Mouse (Mus musculus) hindbrain, postnatal 0 days (tissue): ENCODE results near the gene Nfs1. TPM values are rescaled to one million over a fixed set of nuclear protein-coding genes. Genes with fewer than 3 reads are reported as not detected.
A peak's percentile ranks its signal among the peaks of the same experiment; 100 is the strongest.

Experiments used
- ATAC-seq: fragments of 200-750 bp; cut with Nextera tagmentation; 2 replicates; pipeline ENCODE4 v1.8.0; 2017; ENCODE audit warnings: mild to moderate bottlenecking, moderate TSS enrichment, moderate library complexity
- DNase-seq: peaks from one replicate; pipeline ENCODE4 v3.0.0-alpha.2; 2015; ENCODE audit warnings: low spot score
- H3K27ac ChIP-seq: fragments of 300-500 bp; sonication (generic); 2 replicates; pipeline ENCODE4 v1.5.1; 2014; ENCODE audit warnings: mild to moderate bottlenecking
- H3K27me3 ChIP-seq: fragments of 300-500 bp; sonication (generic); 2 replicates; pipeline ENCODE4 v1.6.1; 2014; ENCODE audit warnings: low read length, mixed read lengths; ENCODE audit not compliant: insufficient read depth
- H3K36me3 ChIP-seq: fragments of 300-500 bp; sonication (generic); 2 replicates; pipeline ENCODE4 v1.6.1; 2014; ENCODE audit warnings: low read length, mixed read lengths; ENCODE audit not compliant: insufficient read depth
- H3K4me1 ChIP-seq: fragments of 300-500 bp; sonication (generic); 2 replicates; pipeline ENCODE4 v1.6.1; 2014; ENCODE audit warnings: antibody characterized with exemption, low read length, mixed read lengths; ENCODE audit not compliant: insufficient read depth
- H3K4me2 ChIP-seq: fragments of 300-500 bp; sonication (generic); 2 replicates; pipeline ENCODE4 v1.6.1; 2014; ENCODE audit warnings: low read depth, mild to moderate bottlenecking, low read length, moderate library complexity, mixed read lengths
- H3K4me3 ChIP-seq: fragments of 300-500 bp; sonication (generic); 2 replicates; pipeline ENCODE4 v1.5.1; 2014; ENCODE audit warnings: low read length
- H3K9ac ChIP-seq: fragments of 300-500 bp; sonication (generic); replicated peaks from 2 replicates; pipeline ENCODE4 v1.6.1; 2014; ENCODE audit warnings: mild to moderate bottlenecking, low read length, moderate library complexity, mixed read lengths
- H3K9me3 ChIP-seq: fragments of 300-500 bp; sonication (generic); 2 replicates; pipeline ENCODE4 v1.6.1; 2016; ENCODE audit warnings: low read length, mixed read lengths
- CTCF ChIP-seq: IDR thresholded peaks from 2 replicates; pipeline ENCODE4 v1.5.1; 2016; ENCODE audit warnings: antibody characterized with exemption, control low read depth, low read depth
- WGBS: fragments of 180-500 bp; shearing (Covaris S2); extraction: QIAGEN DNeasy Blood & Tissue Kit; methylation state at CpG from one replicate; pipeline ENCODE4 v1.1.7; 2014; 5-methylcytosine and 5-hydroxymethylcytosine counted together
- polyA plus RNA-seq: library from polyadenylated mRNA; unstranded; fragments of >200 nt; fragmentation: Nextera tagmentation; extraction: Ambion mirVana; gene quantifications from 2 replicates; pipeline ENCODE4 v1.2.1, GENCODE M21; 2015
- total RNA-seq: library from RNA; depleted of rRNA; stranded (reverse); fragments of >200 nt; gene quantifications from 2 replicates; pipeline ENCODE4 v1.2.3, GENCODE M21; 2014; rRNA removed

The Nfs1 gene
- total and polyA plus RNA-seq, 2 experiments from 2014 or later, result 39.2 to 49.2 TPM

GRCm38 (mm10) chr2:156080391-156080790 is 63.6 kb downstream of the Nfs1 start:
- ATAC-seq (no peak), DNase-seq (no peak)
- Histone ChIP-seq H3K4me1 (no peaks in the 10 kb centered on the region), H3K4me3 (no peak overlapping the region), H3K27me3 (no peaks in the 10 kb centered on the region), H3K9ac (no peak overlapping the region), H3K27ac (peak overlapping the region; percentile 48; the same call in 1 of the 2 replicates), H3K4me2 (no peak overlapping the region), H3K9me3 (no peaks in the 10 kb centered on the region), H3K36me3 (peaks cover 31% of the 10 kb centered on the region)
- WGBS, result 86% methylated on average over 7 of the region's 7 CpGs
- TF ChIP-seq CTCF, result no peak

- 36% methylated on average over 4 of the region's 4 CpGs for WGBS
- ATAC-seq, result no peak
These were observed 64.3 kb downstream of the Nfs1 start for GRCm38 (mm10) chr2:156079674-156080073.

GRCm38 (mm10) chr2:156079183-156079560 is 64.8 kb downstream of the Nfs1 start:
- Histone ChIP-seq H3K36me3 (peaks cover 41% of the 10 kb centered on the region), H3K4me1 (no peaks in the 10 kb centered on the region), H3K27me3 (no peaks in the 10 kb centered on the region), H3K9ac (no peak overlapping the region), H3K27ac (no peak overlapping the region), H3K4me2 (no peak overlapping the region), H3K4me3 (no peak overlapping the region), H3K9me3 (no peaks in the 10 kb centered on the region)
- DNase-seq, result no peak
- WGBS, result 90% methylated on average over 8 of the region's 8 CpGs
- ATAC-seq, result no peak
- no peak for TF ChIP-seq CTCF

More at GRCm38 (mm10) chr2:156079674-156080073, 64.3 kb downstream of the Nfs1 start:
- no peaks in the 10 kb centered on the region for H3K9me3 ChIP-seq
- H3K27ac ChIP-seq, result no peak overlapping the region
- H3K9ac ChIP-seq, result no peak overlapping the region
- no peaks in the 10 kb centered on the region for H3K4me1 ChIP-seq
- no peak overlapping the region for H3K4me3 ChIP-seq
- no peaks in the 10 kb centered on the region for H3K27me3 ChIP-seq
- peaks cover 36% of the 10 kb centered on the region for H3K36me3 ChIP-seq
- peak; percentile 10 for DNase-seq
- H3K4me2 ChIP-seq, result no peak overlapping the region
- TF ChIP-seq CTCF, result no peak

GRCm38 (mm10) chr2:156078421-156079182 is 65.4 kb downstream of the Nfs1 start:
- no peaks in the 10 kb centered on the region for H3K4me1 ChIP-seq
- ATAC-seq (no peak), DNase-seq (no peak)
- H3K27me3 ChIP-seq, result no peaks in the 10 kb centered on the region
- 87% methylated on average over 16 of the region's 16 CpGs for WGBS
- H3K9ac ChIP-seq, result no peak overlapping the region
- H3K27ac ChIP-seq, result no peak overlapping the region
- no peak overlapping the region for H3K4me2 ChIP-seq
- peaks cover 47% of the 10 kb centered on the region for H3K36me3 ChIP-seq
- no peak overlapping the region for H3K4me3 ChIP-seq
- no peaks in the 10 kb centered on the region for H3K9me3 ChIP-seq
- no peak for TF ChIP-seq CTCF

- Histone ChIP-seq H3K9ac (no peak overlapping the region), H3K4me3 (no peak overlapping the region), H3K4me1 (no peaks in the 10 kb centered on the region), H3K27me3 (no peaks in the 10 kb centered on the region), H3K36me3 (peaks cover 59% of the 10 kb centered on the region), H3K27ac (no peak overlapping the region), H3K9me3 (no peaks in the 10 kb centered on the region), H3K4me2 (no peak overlapping the region)
- 97% methylated on average over 7 of the region's 7 CpGs for WGBS
- no peak for ATAC-seq
- no peak for TF ChIP-seq CTCF
- DNase-seq, result no peak
These were observed 66.5 kb downstream of the Nfs1 start for GRCm38 (mm10) chr2:156077461-156077860.

GRCm38 (mm10) chr2:156073725-156074124 is 70.3 kb downstream of the Nfs1 start:
- no peak for DNase-seq
- no peak for TF ChIP-seq CTCF
- H3K9me3 ChIP-seq, result no peaks in the 10 kb centered on the region
- no peak for ATAC-seq
- H3K4me3 ChIP-seq, result no peak overlapping the region
- no peaks in the 10 kb centered on the region for H3K4me1 ChIP-seq
- H3K9ac ChIP-seq, result no peak overlapping the region
- H3K36me3 ChIP-seq, result peaks cover 81% of the 10 kb centered on the region
- no peak overlapping the region for H3K4me2 ChIP-seq
- 94% methylated on average over 15 of the region's 15 CpGs for WGBS
- no peak overlapping the region for H3K27ac ChIP-seq
- no peaks in the 10 kb centered on the region for H3K27me3 ChIP-seq

Other genes starting within 250 kb of the Nfs1 start
- gene Uqcc1, start 213.9 kb downstream of the Nfs1 start, total RNA-seq, result 38.0 and 39.4 TPM in 2 replicates
- gene Uqcc1, start 213.9 kb downstream of the Nfs1 start, polyA plus RNA-seq, result 55.6 and 61.4 TPM in 2 replicates
- not detected in 2 replicates for gene Gm15557, start 203.5 kb downstream of the Nfs1 start, total RNA-seq
- gene Gm15557, start 203.5 kb downstream of the Nfs1 start, polyA plus RNA-seq, result not detected in 2 replicates
- gene Gdf5, start 198.8 kb downstream of the Nfs1 start, total RNA-seq, result 1.3 and 3.4 TPM in 2 replicates
- gene Gdf5, start 198.8 kb downstream of the Nfs1 start, polyA plus RNA-seq, result 0.95 and 1.3 TPM in 2 replicates
- gene Cep250, start 187.7 kb downstream of the Nfs1 start, total RNA-seq, result 20.8 and 24.9 TPM in 2 replicates
- 11.9 and 13.1 TPM in 2 replicates for gene Cep250, start 187.7 kb downstream of the Nfs1 start, polyA plus RNA-seq
- gene 6430550D23Rik, start 136.2 kb downstream of the Nfs1 start, total RNA-seq, result 0.50 and 1.3 TPM in 2 replicates
- 0.97 and 1.4 TPM in 2 replicates for gene 6430550D23Rik, start 136.2 kb downstream of the Nfs1 start, polyA plus RNA-seq
- gene Ergic3, start 136.1 kb downstream of the Nfs1 start, total RNA-seq, result 288 and 352 TPM in 2 replicates
- gene Ergic3, start 136.1 kb downstream of the Nfs1 start, polyA plus RNA-seq, result 430 and 472 TPM in 2 replicates
- not detected in 2 replicates for gene Fer1l4, start 91.2 kb downstream of the Nfs1 start, total RNA-seq
- gene Fer1l4, start 91.2 kb downstream of the Nfs1 start, polyA plus RNA-seq, result 0.15 TPM in 1 of 2 replicates, not detected in the other
- 7.9 and 18.5 TPM in 2 replicates for gene Spag4, start 79.0 kb downstream of the Nfs1 start, total RNA-seq
- 8.3 and 8.7 TPM in 2 replicates for gene Spag4, start 79.0 kb downstream of the Nfs1 start, polyA plus RNA-seq
- 49.8 and 65.0 TPM in 2 replicates for gene Cpne1, start 32.2 kb downstream of the Nfs1 start, total RNA-seq
- gene Cpne1, start 32.2 kb downstream of the Nfs1 start, polyA plus RNA-seq, result 12.8 and 16.4 TPM in 2 replicates
- gene Rbm12, start 32.2 kb downstream of the Nfs1 start, total RNA-seq, result 27.1 and 33.9 TPM in 2 replicates
- 15.5 and 16.9 TPM in 2 replicates for gene Rbm12, start 32.2 kb downstream of the Nfs1 start, polyA plus RNA-seq
- gene Gm28036, start 17.1 kb downstream of the Nfs1 start, total RNA-seq, result 46.0 and 82.1 TPM in 2 replicates
- gene Gm28036, start 17.1 kb downstream of the Nfs1 start, polyA plus RNA-seq, result 10.6 and 12.0 TPM in 2 replicates
- gene Romo1, start 147 bp downstream of the Nfs1 start, total RNA-seq, result 113 and 152 TPM in 2 replicates
- gene Romo1, start 147 bp downstream of the Nfs1 start, polyA plus RNA-seq, result 604 and 613 TPM in 2 replicates
- gene Rbm39, start 36.1 kb upstream of the Nfs1 start, total RNA-seq, result 250 and 341 TPM in 2 replicates
- gene Rbm39, start 36.1 kb upstream of the Nfs1 start, polyA plus RNA-seq, result 448 and 480 TPM in 2 replicates
- 27.3 and 31.0 TPM in 2 replicates for gene Phf20, start 52.3 kb upstream of the Nfs1 start, total RNA-seq
- 100 and 105 TPM in 2 replicates for gene Phf20, start 52.3 kb upstream of the Nfs1 start, polyA plus RNA-seq
- 1.7 and 3.3 TPM in 2 replicates for gene Cnbd2, start 168.1 kb upstream of the Nfs1 start, total RNA-seq
- 7.9 and 8.2 TPM in 2 replicates for gene Cnbd2, start 168.1 kb upstream of the Nfs1 start, polyA plus RNA-seq
- gene Scand1, start 168.5 kb upstream of the Nfs1 start, total RNA-seq, result 348 and 377 TPM in 2 replicates
- gene Scand1, start 168.5 kb upstream of the Nfs1 start, polyA plus RNA-seq, result 129 and 132 TPM in 2 replicates